Mouse (Mus musculus) small intestine, adult 2 months (tissue): Measurements from ENCODE around the gene Lrrc8c.

Source experiments
- CTCF ChIP-seq: fragments of 200-500 bp; IDR thresholded peaks from 2 replicates; pipeline ENCODE4 v1.5.1; 2012; ENCODE audit warnings: low read depth, mild to moderate bottlenecking, control low read depth, inconsistent platforms, low read length, moderate library complexity, mixed read lengths; ENCODE audit not compliant: insufficient replicate concordance, insufficient read length; ENCODE audit errors: extremely low read depth
- POLR2A ChIP-seq: fragments of 200-500 bp; IDR thresholded peaks from 2 replicates; pipeline ENCODE4 v1.6.1; 2012; ENCODE audit warnings: low read depth, mild to moderate bottlenecking, control low read depth, inconsistent platforms, low read length, moderate library complexity

DNA sequence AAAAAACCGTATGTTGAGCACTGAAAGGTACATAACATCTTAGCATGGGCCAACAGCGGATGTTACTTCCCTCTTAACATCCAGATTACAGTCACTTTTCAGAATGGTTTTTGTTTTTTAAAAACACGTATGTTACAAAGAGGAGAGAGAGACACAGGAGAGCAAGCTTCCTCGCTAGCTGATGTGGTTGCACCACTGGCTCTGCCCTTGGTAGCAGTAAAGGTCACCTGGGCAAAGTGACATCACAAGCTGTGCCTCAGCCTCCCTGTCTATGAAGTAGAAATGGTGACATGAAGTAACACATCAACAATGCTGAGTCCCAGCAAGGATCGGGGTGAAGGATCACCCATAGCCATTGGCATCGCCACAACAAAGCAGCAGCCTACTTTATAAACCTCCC is 10.4 kb upstream of the Lrrc8c start:
- TF ChIP-seq POLR2A (no peak), CTCF (no peak)
